Mouse (Mus musculus): ENCODE measurements around the gene Acap2.

GRCm38 (mm10) chr16:31160486-31160885 is 40.6 kb downstream of the Acap2 start:
- TF ChIP-seq CTCF (conservative IDR thresholded peaks at IDR 0.05 in 1 of 2, IDR thresholded peaks at IDR 0.05 in 1 of 2; ENCODE audit: low read depth in 2 of 2, low read length in 2 of 2) (no peak), MAX (IDR thresholded peaks at IDR 0.05; ENCODE audit: low read length) (no peak), ETS1 (conservative IDR thresholded peaks at IDR 0.05; ENCODE audit: low read depth, low read length) (no peak), MAFK (IDR thresholded peaks at IDR 0.05; ENCODE audit: insufficient replicate concordance, low read length) (no peak), RCOR1 (conservative IDR thresholded peaks at IDR 0.05; ENCODE audit: low read depth, low read length) (no peak), NELFE (IDR thresholded peaks at IDR 0.05; ENCODE audit: low read depth, low read length) (no peak)

Data from CH12.LX (cell line).